Mouse (Mus musculus) limb, embryonic 12.5 days (tissue): Measurements from ENCODE around the gene Camta1. TPM values are rescaled to one million over a fixed set of nuclear protein-coding genes. Genes with fewer than 3 reads are reported as not detected.
"Not testable (repeated sequence)": the region's sequence is repeated elsewhere in the genome, so short reads cannot be mapped to it uniquely, and the experiment has no call there.

Experiments used
- ATAC-seq: fragments of 200-750 bp; cut with Nextera tagmentation; 2 replicates; pipeline ENCODE4 v1.8.0; 2017; ENCODE audit warnings: low read depth, moderate TSS enrichment; ENCODE audit not compliant: insufficient number of reproducible peaks, insufficient read depth, low FRiP score, low TSS enrichment
- H3K27ac ChIP-seq: fragments of 300-500 bp; sonication (generic); 2 replicates; pipeline ENCODE4 v1.5.1; 2016; ENCODE audit warnings: mild to moderate bottlenecking, moderate library complexity
- H3K27me3 ChIP-seq: fragments of 300-500 bp; sonication (generic); 2 replicates; pipeline ENCODE4 v1.6.1; 2016; ENCODE audit warnings: mild to moderate bottlenecking, moderate library complexity
- H3K36me3 ChIP-seq: fragments of 300-500 bp; sonication (generic); 2 replicates; pipeline ENCODE4 v1.6.1; 2016; ENCODE audit warnings: mild to moderate bottlenecking, moderate library complexity
- H3K4me1 ChIP-seq: fragments of 300-500 bp; sonication (generic); replicated peaks from 2 replicates; pipeline ENCODE4 v1.6.1; 2016
- H3K4me2 ChIP-seq: fragments of 300-500 bp; sonication (generic); 2 replicates; pipeline ENCODE4 v1.6.1; 2016; ENCODE audit warnings: mild to moderate bottlenecking, moderate library complexity
- H3K4me3 ChIP-seq: fragments of 300-500 bp; sonication (generic); replicated peaks from 2 replicates; pipeline ENCODE4 v1.5.1; 2016; ENCODE audit warnings: mild to moderate bottlenecking
- H3K9ac ChIP-seq: fragments of 300-500 bp; sonication (generic); replicated peaks from 2 replicates; pipeline ENCODE4 v1.6.1; 2016; ENCODE audit warnings: mild to moderate bottlenecking, moderate library complexity
- H3K9me3 ChIP-seq: fragments of 300-500 bp; sonication (generic); 2 replicates; pipeline ENCODE4 v1.6.1; 2016; ENCODE audit warnings: mild to moderate bottlenecking, moderate library complexity
- WGBS: fragments of 180-500 bp; shearing (Covaris S2); methylation state at CpG from one replicate; pipeline ENCODE4 v1.1.7; 2016; 5-methylcytosine and 5-hydroxymethylcytosine counted together
- polyA plus RNA-seq: library from polyadenylated mRNA; unstranded; fragments of >200 nt; fragmentation: Nextera tagmentation; extraction: Ambion mirVana; gene quantifications from 2 replicates; pipeline ENCODE4 v1.2.1, GENCODE M21; 2016

Gene Camta1
- polyA plus RNA-seq, 1 experiment from 2014 or later = 106 TPM

GRCm38 (mm10) chr4:150917336-150918027, 944.2 kb downstream of the Camta1 start:
- Histone ChIP-seq H3K4me2 (no peak overlapping the region), H3K9me3 (no peaks in the 10 kb centered on the region), H3K9ac (no peak overlapping the region), H3K36me3 (no peaks in the 10 kb centered on the region), H3K27me3 (no peaks in the 10 kb centered on the region), H3K27ac (no peak overlapping the region), H3K4me3 (no peak overlapping the region), H3K4me1 (peaks cover 21% of the 10 kb centered on the region)
- no peak for ATAC-seq
- 78% methylated on average over 8 of the region's 8 CpGs for WGBS

- WGBS = 63% methylated on average over 10 of the region's 10 CpGs
- Histone ChIP-seq H3K4me1 (peaks cover 18% of the 10 kb centered on the region), H3K27ac (peak overlapping the region; percentile 60; the same call in 1 of the 2 replicates), H3K36me3 (no peaks in the 10 kb centered on the region), H3K4me3 (peak overlapping the region; percentile 66), H3K9me3 (no peaks in the 10 kb centered on the region), H3K9ac (peak overlapping the region; percentile 78), H3K27me3 (no peaks in the 10 kb centered on the region), H3K4me2 (peak overlapping the region; percentile 69)
- no peak for ATAC-seq
Measured at GRCm38 (mm10) chr4:150915181-150915906, 946.3 kb downstream of the Camta1 start.

GRCm38 (mm10) chr4:150914290-150914733, 947.4 kb downstream of the Camta1 start, which contains the start of the genes Park7 and Tnfrsf9:
Gene Park7 (minus strand): TSS chr4:150914437.
Gene Tnfrsf9 (plus strand): TSS chr4:150914562.
- ATAC-seq = peak; percentile 67
- Histone ChIP-seq H3K27me3 (no peaks in the 10 kb centered on the region), H3K9ac (peak within 1 kb of the TSS; percentile 78), H3K36me3 (no peaks in the 10 kb centered on the region), H3K27ac (peak within 1 kb of the TSS; percentile 90), H3K4me1 (peaks cover 18% of the 10 kb centered on the region), H3K9me3 (no peaks in the 10 kb centered on the region), H3K4me2 (peak within 1 kb of the TSS; percentile 69), H3K4me3 (peak within 1 kb of the TSS; percentile 66)
- WGBS = under 1% methylated on average over 48 of the region's 48 CpGs

- WGBS = 21% methylated on average over 12 of the region's 12 CpGs
- Histone ChIP-seq H3K27me3 (no peaks in the 10 kb centered on the region), H3K27ac (peak overlapping the region; percentile 90), H3K36me3 (no peaks in the 10 kb centered on the region), H3K9ac (peak overlapping the region; percentile 73), H3K9me3 (no peaks in the 10 kb centered on the region), H3K4me1 (peaks cover 22% of the 10 kb centered on the region), H3K4me2 (peak overlapping the region; percentile 69), H3K4me3 (peak overlapping the region; percentile 66)
- ATAC-seq = no peak
Measured at GRCm38 (mm10) chr4:150913743-150914142, 947.9 kb downstream of the Camta1 start.

GRCm38 (mm10) chr4:150910164-150910951, 951.3 kb downstream of the Camta1 start:
- H3K4me1 ChIP-seq = peaks cover 23% of the 10 kb centered on the region
- H3K9me3 ChIP-seq = no peaks in the 10 kb centered on the region
- 88% methylated on average over 19 of the region's 19 CpGs for WGBS
- peaks cover 24% of the 10 kb centered on the region for H3K36me3 ChIP-seq
- no peak for ATAC-seq
- H3K9ac ChIP-seq = no peak overlapping the region
- peak overlapping the region; percentile 69 for H3K27ac ChIP-seq
- H3K4me3 ChIP-seq = peak overlapping the region; percentile 88
- H3K27me3 ChIP-seq = no peaks in the 10 kb centered on the region
- peak overlapping the region; percentile 71 for H3K4me2 ChIP-seq

- peak overlapping the region; percentile 88 for H3K4me3 ChIP-seq
- peaks cover 29% of the 10 kb centered on the region for H3K36me3 ChIP-seq
- H3K27ac ChIP-seq = peak overlapping the region; percentile 88
- WGBS = under 1% methylated on average over 56 of the region's 56 CpGs
- H3K9me3 ChIP-seq = no peaks in the 10 kb centered on the region
- ATAC-seq = peak; percentile 83
- H3K4me2 ChIP-seq = peak overlapping the region; percentile 71
- no peaks in the 10 kb centered on the region for H3K27me3 ChIP-seq
- H3K9ac ChIP-seq = peak overlapping the region; percentile 90
- H3K4me1 ChIP-seq = peaks cover 16% of the 10 kb centered on the region
Measured at GRCm38 (mm10) chr4:150909451-150910156, 952.1 kb downstream of the Camta1 start.

- not testable (repeated sequence) for ATAC-seq, H3K4me3 ChIP-seq, H3K27me3 ChIP-seq, H3K9me3 ChIP-seq, H3K9ac ChIP-seq, H3K27ac ChIP-seq
- WGBS = 79% methylated on average over 5 of the region's 5 CpGs
- Histone ChIP-seq H3K4me2 (peak overlapping the region; percentile 71), H3K36me3 (peaks cover 38% of the 10 kb centered on the region), H3K4me1 (peaks cover 13% of the 10 kb centered on the region)
Measured at GRCm38 (mm10) chr4:150908512-150908911, 953.2 kb downstream of the Camta1 start.

- 93% methylated on average over 8 of the region's 8 CpGs for whole genome bisulfite sequencing
- H3K27ac ChIP-seq = no peak overlapping the region
- no peak for ATAC-seq
- H3K9me3 ChIP-seq = no peaks in the 10 kb centered on the region
- H3K27me3 ChIP-seq = no peaks in the 10 kb centered on the region
- no peak overlapping the region; the same call in 1 of the 2 replicates for H3K9ac ChIP-seq
- peaks cover 8% of the 10 kb centered on the region for H3K4me1 ChIP-seq
- H3K4me3 ChIP-seq = no peak overlapping the region
- H3K4me2 ChIP-seq = no peak overlapping the region
- peaks cover 52% of the 10 kb centered on the region for H3K36me3 ChIP-seq
Measured at GRCm38 (mm10) chr4:150907099-150907498, 954.6 kb downstream of the Camta1 start.

GRCm38 (mm10) chr4:150903091-150903742, 958.5 kb downstream of the Camta1 start:
- peaks cover 89% of the 10 kb centered on the region for H3K36me3 ChIP-seq
- H3K27me3 ChIP-seq = no peaks in the 10 kb centered on the region
- H3K4me1 ChIP-seq = no peaks in the 10 kb centered on the region
- no peak overlapping the region for H3K4me3 ChIP-seq
- H3K27ac ChIP-seq = no peak overlapping the region
- ATAC-seq = no peak
- H3K4me2 ChIP-seq = no peak overlapping the region
- no peak overlapping the region for H3K9ac ChIP-seq
- H3K9me3 ChIP-seq = no peaks in the 10 kb centered on the region
- 94% methylated on average over 14 of the region's 14 CpGs for WGBS

GRCm38 (mm10) chr4:150902062-150902461, 959.6 kb downstream of the Camta1 start:
- WGBS = 92% methylated on average over 12 of the region's 12 CpGs
- H3K27ac ChIP-seq = no peak overlapping the region
- H3K4me1 ChIP-seq = no peaks in the 10 kb centered on the region
- no peak overlapping the region for H3K4me2 ChIP-seq
- no peaks in the 10 kb centered on the region for H3K9me3 ChIP-seq
- ATAC-seq = no peak
- peaks cover 89% of the 10 kb centered on the region for H3K36me3 ChIP-seq
- H3K4me3 ChIP-seq = no peak overlapping the region
- H3K9ac ChIP-seq = no peak overlapping the region
- H3K27me3 ChIP-seq = no peaks in the 10 kb centered on the region
